Mouse (Mus musculus) bone marrow macrophage, adult 2 months (primary cell): ENCODE measurements around the gene Ybey.

Experiments
- CTCF ChIP-seq: IDR thresholded peaks from 2 replicates; pipeline ENCODE4 v1.5.1; 2012; ENCODE audit warnings: low read depth, mild to moderate bottlenecking, low read length, moderate library complexity
- POLR2A ChIP-seq: IDR thresholded peaks from 2 replicates; pipeline ENCODE4 v1.6.1; 2012; ENCODE audit warnings: mild to moderate bottlenecking, low read depth, low read length, borderline replicate concordance

GRCm38 (mm10) chr10:76461255-76461654, 7.7 kb downstream of the Ybey start:
- TF ChIP-seq CTCF (no peak), POLR2A (no peak)
